In the genomic region with DNA sequence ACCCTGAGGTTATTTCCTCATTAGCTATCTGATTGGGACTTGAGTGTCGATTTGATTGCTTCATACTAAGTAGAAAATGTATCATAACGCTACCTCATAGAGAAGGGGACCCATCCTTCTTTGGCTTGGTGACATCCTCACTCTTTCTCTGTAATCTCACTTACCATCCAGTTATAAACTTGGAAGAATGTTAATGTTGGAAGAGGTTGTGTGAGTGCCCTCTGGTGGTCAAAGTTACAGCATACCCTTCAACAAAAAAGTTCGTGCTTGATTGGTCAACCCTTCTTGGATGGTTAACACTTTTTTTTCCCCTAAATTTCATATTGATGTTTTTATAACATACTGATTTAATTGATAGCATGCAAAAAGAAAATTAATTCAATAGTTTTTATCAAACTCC, we compare ENCODE assay signal across 9 mouse cellular contexts.
DNase-seq lines count a peak whose midpoint lies in the region; ATAC-seq lines count a peak whose summit lies in the region.
"Had no signal": no experiment of that assay in that cellular context is flagged by ENCODE, and none has a peak within 500 bp of the region (broad histone marks: within the 10 kb centered on the region; RNA-seq: fewer than 3 reads in every experiment).

No protein-coding gene starts in this region.

- WGBS in forebrain, embryonic 14.5 days, result 52% methylated on average over 3 of the region's 3 CpGs
- 47% methylated on average over 3 of the region's 3 CpGs for WGBS in forebrain, embryonic 16.5 days
- WGBS in midbrain, embryonic 11.5 days, result 54% methylated on average over 3 of the region's 3 CpGs
- 56% methylated on average over 3 of the region's 3 CpGs for WGBS in midbrain, embryonic 15.5 days
- 51% methylated on average over 3 of the region's 3 CpGs for WGBS in neural tube, embryonic 11.5 days

- no peak overlapping the region for H3K27ac ChIP-seq in forebrain, embryonic 14.5 days (ENCODE audit: low read depth, low read length)
- no peak overlapping the region for H3K27ac ChIP-seq in forebrain, embryonic 16.5 days (ENCODE audit: low read length)
- no peak overlapping the region for H3K27ac ChIP-seq in midbrain, embryonic 11.5 days (ENCODE audit: low read depth, low read length)
- no peak overlapping the region for H3K27ac ChIP-seq in midbrain, embryonic 15.5 days
- no peak overlapping the region for H3K27ac ChIP-seq in neural tube, embryonic 11.5 days (ENCODE audit: low read depth, low read length)

- no peak overlapping the region for H3K4me3 ChIP-seq in forebrain, embryonic 14.5 days (ENCODE audit: low read depth, low read length)
- no peak overlapping the region for H3K4me3 ChIP-seq in forebrain, embryonic 16.5 days (replicated peaks; ENCODE audit: low read length)
- H3K4me3 ChIP-seq in midbrain, embryonic 11.5 days (ENCODE audit: low read depth, low read length), result no peak overlapping the region
- H3K4me3 ChIP-seq in midbrain, embryonic 15.5 days, result no peak overlapping the region
- H3K4me3 ChIP-seq in neural tube, embryonic 11.5 days (ENCODE audit: low read depth, low read length), result no peak overlapping the region
- H3K4me3 ChIP-seq: megakaryocyte, embryonic 14.5 days had no signal

- H3K4me2 ChIP-seq in forebrain, embryonic 14.5 days (ENCODE audit: low read length), result no peak overlapping the region
- no peak overlapping the region for H3K4me2 ChIP-seq in forebrain, embryonic 16.5 days (ENCODE audit: low read length)
- no peak overlapping the region for H3K4me2 ChIP-seq in midbrain, embryonic 11.5 days
- H3K4me2 ChIP-seq in midbrain, embryonic 15.5 days, result no peak overlapping the region
- H3K4me2 ChIP-seq in neural tube, embryonic 11.5 days (ENCODE audit: low read depth), result no peak overlapping the region

- no peak; the same call in 1 of the 2 replicates for ATAC-seq in forebrain, embryonic 14.5 days
- no peak for ATAC-seq in forebrain, embryonic 16.5 days
- ATAC-seq in midbrain, embryonic 11.5 days (ENCODE audit: low FRiP score), result no peak
- ATAC-seq in midbrain, embryonic 15.5 days (replicated peaks), result no peak
- ATAC-seq in neural tube, embryonic 11.5 days (ENCODE audit: insufficient read depth, low FRiP score, low TSS enrichment), result peak; percentile 20; the same call in 1 of the 2 replicates

- H3K27me3 ChIP-seq in forebrain, embryonic 14.5 days (replicated peaks; ENCODE audit: control insufficient read depth, insufficient read depth, low read length), result no peaks in the 10 kb centered on the region
- H3K27me3 ChIP-seq in forebrain, embryonic 16.5 days (replicated peaks; ENCODE audit: control insufficient read depth, insufficient read depth, low read length), result no peaks in the 10 kb centered on the region
- no peaks in the 10 kb centered on the region for H3K27me3 ChIP-seq in midbrain, embryonic 11.5 days (ENCODE audit: control insufficient read depth, insufficient read depth, low read length)
- no peaks in the 10 kb centered on the region for H3K27me3 ChIP-seq in midbrain, embryonic 15.5 days (replicated peaks)
- H3K27me3 ChIP-seq in neural tube, embryonic 11.5 days (ENCODE audit: control insufficient read depth, insufficient read depth, low read length), result no peaks in the 10 kb centered on the region
- H3K27me3 ChIP-seq: megakaryocyte, embryonic 14.5 days had no signal

- H3K9me3 ChIP-seq in forebrain, embryonic 14.5 days (replicated peaks; ENCODE audit: control insufficient read depth, low read length), result no peaks in the 10 kb centered on the region
- no peaks in the 10 kb centered on the region for H3K9me3 ChIP-seq in forebrain, embryonic 16.5 days (ENCODE audit: control insufficient read depth, low read length)
- H3K9me3 ChIP-seq in midbrain, embryonic 11.5 days (ENCODE audit: control insufficient read depth, low read length), result no peaks in the 10 kb centered on the region
- H3K9me3 ChIP-seq in midbrain, embryonic 15.5 days, result no peaks in the 10 kb centered on the region
- no peaks in the 10 kb centered on the region for H3K9me3 ChIP-seq in neural tube, embryonic 11.5 days (ENCODE audit: control insufficient read depth, low read length)
- H3K9me3 ChIP-seq: megakaryocyte, embryonic 14.5 days had no signal

- no peak overlapping the region for H3K9ac ChIP-seq in forebrain, embryonic 14.5 days (ENCODE audit: low read length)
- no peak overlapping the region for H3K9ac ChIP-seq in forebrain, embryonic 16.5 days (replicated peaks; ENCODE audit: low read depth, low read length)
- no peak overlapping the region for H3K9ac ChIP-seq in midbrain, embryonic 11.5 days (ENCODE audit: low read length)
- H3K9ac ChIP-seq in midbrain, embryonic 15.5 days, result no peak overlapping the region
- no peak overlapping the region for H3K9ac ChIP-seq in neural tube, embryonic 11.5 days (ENCODE audit: low read length)

- DNase-seq in forebrain, embryonic 14.5 days (ENCODE audit: low spot score), result peak; percentile 70
- DNase-seq in midbrain, embryonic 11.5 days (ENCODE audit: low spot score, missing footprints), result peak; percentile 91
- DNase-seq in cerebellum, adult 9-10 months, result peak; percentile 41
- peak; percentile 34 for DNase-seq in kidney, postnatal 14 days
- peak; percentile 54 for DNase-seq in neural tube, embryonic 11.5 days (ENCODE audit: low spot score)
- DNase-seq in thymus, adult 18-20 months, result no peak

- H3K36me3 ChIP-seq in forebrain, embryonic 14.5 days (ENCODE audit: control insufficient read depth, insufficient read depth, low read length), result no peaks in the 10 kb centered on the region
- H3K36me3 ChIP-seq in forebrain, embryonic 16.5 days (ENCODE audit: control insufficient read depth, insufficient read depth), result no peaks in the 10 kb centered on the region
- H3K36me3 ChIP-seq in midbrain, embryonic 11.5 days (ENCODE audit: control insufficient read depth, insufficient read depth, low read length), result no peaks in the 10 kb centered on the region
- H3K36me3 ChIP-seq in midbrain, embryonic 15.5 days (replicated peaks), result no peaks in the 10 kb centered on the region
- H3K36me3 ChIP-seq in neural tube, embryonic 11.5 days (ENCODE audit: control insufficient read depth, insufficient read depth, low read length), result no peaks in the 10 kb centered on the region

- H3K4me1 ChIP-seq in forebrain, embryonic 14.5 days (ENCODE audit: control insufficient read depth, insufficient read depth, low read length), result no peaks in the 10 kb centered on the region
- H3K4me1 ChIP-seq in forebrain, embryonic 16.5 days (replicated peaks; ENCODE audit: control insufficient read depth, insufficient read depth, low read length), result no peaks in the 10 kb centered on the region
- no peaks in the 10 kb centered on the region for H3K4me1 ChIP-seq in midbrain, embryonic 11.5 days (ENCODE audit: control insufficient read depth, insufficient read depth, low read length)
- no peaks in the 10 kb centered on the region for H3K4me1 ChIP-seq in midbrain, embryonic 15.5 days
- no peaks in the 10 kb centered on the region for H3K4me1 ChIP-seq in neural tube, embryonic 11.5 days (ENCODE audit: control insufficient read depth, insufficient read depth, low read length)
- H3K4me1 ChIP-seq: megakaryocyte, embryonic 14.5 days had no signal

Comparison
In these comparisons a context has a peak if more than half of its experiments do, and no peak if none do; other contexts are left out.
1. DNase-seq: peak in forebrain, embryonic 14.5 days (single experiment), midbrain, embryonic 11.5 days (single experiment), cerebellum, adult 9-10 months (single experiment), kidney, postnatal 14 days (single experiment) and neural tube, embryonic 11.5 days (single experiment); none in thymus, adult 18-20 months (0 of 2).